Mouse (Mus musculus) megakaryocyte, embryonic 14.5 days (primary cell): Measurements from ENCODE around the gene Adgb.

ENCODE experiments used
- FLI1 ChIP-seq: IDR thresholded peaks from 2 replicates; pipeline ENCODE4 v1.6.1; 2012; ENCODE audit warnings: low read length, inconsistent platforms, mixed read lengths
- GATA1 ChIP-seq: IDR thresholded peaks from 3 replicates; pipeline ENCODE4 v1.6.1; 2012; ENCODE audit warnings: mixed read lengths, low read length, inconsistent platforms, borderline replicate concordance

DNA sequence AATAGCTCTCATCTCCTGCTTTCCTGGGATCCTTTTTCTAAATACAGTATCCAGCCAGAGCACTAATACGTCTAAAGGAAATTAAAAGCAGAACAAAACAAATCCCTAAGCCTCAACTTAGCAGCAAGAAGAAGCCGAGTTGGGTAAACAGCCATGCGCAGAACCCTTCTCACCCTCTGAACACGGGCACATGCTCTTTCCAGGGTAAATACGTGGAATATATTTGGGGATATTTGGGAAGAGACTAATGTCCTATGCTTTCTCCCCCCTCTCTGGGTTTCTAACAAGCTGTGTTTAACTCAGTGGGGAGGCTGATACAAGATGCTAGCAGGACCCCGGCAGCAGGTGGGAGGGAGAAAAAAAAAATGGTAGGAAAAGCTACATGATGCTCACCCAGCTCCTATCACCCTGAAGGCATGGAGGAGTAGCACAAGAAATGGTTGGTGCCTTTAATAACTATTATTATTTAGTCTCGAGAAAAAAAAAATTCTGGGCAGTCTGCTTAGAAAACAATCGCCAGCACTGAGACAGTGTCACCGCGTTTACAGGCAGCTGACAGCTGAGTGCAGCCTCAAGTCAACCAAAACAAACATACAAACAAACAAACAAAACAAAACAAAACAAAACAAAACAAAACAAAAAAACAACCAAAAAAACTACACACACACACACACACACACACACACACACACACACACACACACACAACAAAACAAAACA lies 151.6 kb downstream of the Adgb start:
- TF ChIP-seq GATA1 (no peak), FLI1 (no peak)
